Mouse (Mus musculus) stomach, embryonic 14.5 days (tissue): ENCODE measurements around the gene Pex19. TPM values are rescaled to one million over a fixed set of nuclear protein-coding genes. Genes with fewer than 3 reads are reported as not detected.

Experiments
- ATAC-seq: fragments of 200-750 bp; cut with Nextera tagmentation; 2 replicates; pipeline ENCODE4 v1.8.0; 2017; ENCODE audit warnings: low read depth, moderate TSS enrichment; ENCODE audit not compliant: insufficient number of reproducible peaks, insufficient read depth, low FRiP score
- H3K27ac ChIP-seq: fragments of 300-500 bp; sonication (generic); 2 replicates; pipeline ENCODE4 v1.5.1; 2014; ENCODE audit warnings: mild to moderate bottlenecking, low read length, moderate library complexity, mixed read lengths
- H3K27me3 ChIP-seq: fragments of 300-500 bp; sonication (generic); 2 replicates; pipeline ENCODE4 v1.6.1; 2014; ENCODE audit warnings: low read length, control low read depth, mixed read lengths; ENCODE audit not compliant: control insufficient read depth, insufficient read depth
- H3K36me3 ChIP-seq: fragments of 300-500 bp; sonication (generic); 2 replicates; pipeline ENCODE4 v1.6.1; 2014; ENCODE audit warnings: mild to moderate bottlenecking, control low read depth, low read length, moderate library complexity, mixed read lengths; ENCODE audit not compliant: control insufficient read depth, insufficient read depth
- H3K4me1 ChIP-seq: fragments of 300-500 bp; sonication (generic); 2 replicates; pipeline ENCODE4 v1.6.1; 2014; ENCODE audit warnings: low read length, control low read depth, mixed read lengths; ENCODE audit not compliant: control insufficient read depth, insufficient read depth
- H3K4me2 ChIP-seq: fragments of 300-500 bp; sonication (generic); replicated peaks from 2 replicates; pipeline ENCODE4 v1.6.1; 2014; ENCODE audit warnings: low read depth, low read length, control low read depth
- H3K4me3 ChIP-seq: fragments of 300-500 bp; sonication (generic); 2 replicates; pipeline ENCODE4 v1.5.1; 2014; ENCODE audit warnings: low read depth, low read length, control low read depth
- H3K9ac ChIP-seq: fragments of 300-500 bp; sonication (generic); replicated peaks from 2 replicates; pipeline ENCODE4 v1.6.1; 2014; ENCODE audit warnings: low read depth, mild to moderate bottlenecking, control low read depth, low read length, moderate library complexity, mixed read lengths
- H3K9me3 ChIP-seq: fragments of 300-500 bp; sonication (generic); 2 replicates; pipeline ENCODE4 v1.6.1; 2016; ENCODE audit warnings: low read depth, low read length, control low read depth; ENCODE audit not compliant: control insufficient read depth
- WGBS: fragments of 180-500 bp; shearing (Covaris S2); extraction: QIAGEN DNeasy Blood & Tissue Kit; methylation state at CpG from one replicate; pipeline ENCODE4 v1.1.7; 2014; 5-methylcytosine and 5-hydroxymethylcytosine counted together
- polyA plus RNA-seq: library from polyadenylated mRNA; unstranded; fragments of >200 nt; fragmentation: Nextera tagmentation; extraction: Ambion mirVana; gene quantifications from 2 replicates; pipeline ENCODE4 v1.2.1, GENCODE M21; 2014

Gene Pex19
- 125 and 135 TPM in 2 replicates for polyA plus RNA-seq

DNA sequence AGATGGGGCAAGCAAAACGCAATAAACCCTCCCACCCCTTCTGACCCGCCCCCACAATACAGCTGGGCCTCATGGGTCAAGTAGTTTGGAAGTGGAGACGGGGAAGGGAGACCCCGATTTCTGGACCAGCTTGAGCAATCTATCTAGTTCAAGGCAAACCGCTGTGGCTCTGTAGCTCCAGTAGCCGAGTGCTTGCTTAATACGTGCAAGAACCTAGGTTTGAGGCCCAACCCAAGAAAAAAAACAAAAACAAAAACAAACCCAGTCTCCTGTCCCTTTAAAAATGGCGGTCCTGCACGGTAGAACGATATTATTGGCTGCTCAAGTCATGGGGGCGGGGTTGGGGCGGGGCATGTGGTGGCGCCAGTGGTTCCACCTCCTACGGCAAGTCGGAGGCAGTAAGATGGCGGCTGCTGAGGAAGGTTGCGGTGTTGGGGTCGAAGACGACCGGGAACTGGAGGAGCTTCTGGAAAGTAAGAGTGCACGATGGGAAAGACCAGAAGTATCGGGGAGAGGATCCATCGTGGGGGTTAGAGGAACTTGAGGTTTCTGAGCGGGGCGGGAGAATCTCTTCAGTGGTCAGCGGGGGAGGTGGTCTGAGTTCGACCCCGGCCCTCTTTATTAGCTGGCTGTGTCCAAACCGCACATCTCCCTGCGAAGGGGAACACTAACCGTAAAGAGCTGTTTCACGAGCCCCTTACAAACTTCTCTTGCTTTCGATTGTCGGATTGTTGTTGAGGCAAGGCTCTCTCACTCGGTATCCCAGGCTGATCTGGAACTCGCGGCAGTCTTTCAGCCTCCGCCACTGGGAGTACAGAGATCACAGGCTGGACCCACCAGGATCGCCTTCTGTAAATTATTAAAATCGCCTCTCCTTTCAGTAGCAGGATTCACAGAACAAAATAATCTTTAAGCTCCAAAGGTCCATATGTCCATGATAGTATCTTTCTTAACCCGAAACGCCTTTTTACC, at the start of gene Pex19:
TSS of gene Pex19 (plus strand) at position 380 of the 972 bp plus-strand sequence.
- 1% methylated on average over 42 of the region's 42 CpGs for WGBS

DNA sequence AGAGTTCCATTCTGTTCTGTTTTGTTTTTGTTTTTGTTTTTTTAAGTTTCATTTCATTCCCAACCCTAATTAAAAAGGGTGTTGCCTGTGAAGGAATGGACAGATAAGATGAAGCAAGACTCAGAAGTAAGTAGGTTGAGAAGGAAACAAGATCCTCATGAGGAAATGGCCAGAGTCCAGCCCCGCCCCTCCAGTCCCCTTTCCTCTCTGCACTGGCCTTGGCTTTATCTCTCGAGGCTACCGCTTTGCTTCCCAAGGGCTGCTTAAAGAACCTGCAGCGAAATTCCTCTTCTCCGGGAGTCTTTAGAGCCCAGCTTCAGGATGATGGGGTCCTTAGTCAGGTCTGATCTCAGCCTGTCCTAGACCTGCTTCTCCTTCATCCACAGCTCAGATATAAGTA, 48.6 kb upstream of the Pex19 start:
- no peak overlapping the region for H3K9ac ChIP-seq
- H3K9me3 ChIP-seq, result no peaks in the 10 kb centered on the region
- no peak overlapping the region for H3K4me3 ChIP-seq
- H3K27ac ChIP-seq, result no peak overlapping the region
- no peaks in the 10 kb centered on the region for H3K27me3 ChIP-seq
- no peak for ATAC-seq
- H3K4me2 ChIP-seq, result no peak overlapping the region
- 71% methylated on average over 5 of the region's 5 CpGs for WGBS
- H3K36me3 ChIP-seq, result peaks cover 47% of the 10 kb centered on the region
- peaks cover 5% of the 10 kb centered on the region; the same call in 1 of the 2 replicates for H3K4me1 ChIP-seq

More for the DNA sequence above, at the start of gene Pex19:
- peaks cover 5% of the 10 kb centered on the region for H3K4me1 ChIP-seq
- H3K36me3 ChIP-seq, result peaks cover 34% of the 10 kb centered on the region
- H3K27me3 ChIP-seq, result no peaks in the 10 kb centered on the region
- peak within 1 kb of the TSS; percentile 76 for H3K4me2 ChIP-seq
- peak within 1 kb of the TSS; percentile 67 for H3K9ac ChIP-seq
- H3K9me3 ChIP-seq, result no peaks in the 10 kb centered on the region
- H3K27ac ChIP-seq, result no peak within 1 kb of the TSS
- H3K4me3 ChIP-seq, result peak within 1 kb of the TSS; percentile 89
- ATAC-seq, result peak; percentile 95

GRCm38 (mm10) chr1:172082101-172082898, 44.3 kb upstream of the Pex19 start, which contains the start of the genes Copa and Ncstn:
Gene Copa, plus strand, starts transcription at chr1:172082529.
Gene Ncstn, minus strand, starts transcription at chr1:172082795.
- Histone ChIP-seq H3K4me2 (peak within 1 kb of the TSS; percentile 42), H3K36me3 (peaks cover 24% of the 10 kb centered on the region), H3K27me3 (no peaks in the 10 kb centered on the region), H3K4me1 (peaks cover 17% of the 10 kb centered on the region; the same call in 1 of the 2 replicates), H3K9me3 (no peaks in the 10 kb centered on the region), H3K9ac (peak within 1 kb of the TSS; percentile 75), H3K4me3 (peak within 1 kb of the TSS; percentile 78), H3K27ac (peak within 1 kb of the TSS; percentile 71; the same call in 1 of the 2 replicates)
- ATAC-seq, result peak; percentile 98
- WGBS, result under 1% methylated on average over 40 of the region's 40 CpGs

- peak overlapping the region; percentile 71; the same call in 1 of the 2 replicates for H3K27ac ChIP-seq
- peaks cover 21% of the 10 kb centered on the region for H3K36me3 ChIP-seq
- 3% methylated on average over 24 of the region's 24 CpGs for WGBS
- H3K4me1 ChIP-seq, result peaks cover 17% of the 10 kb centered on the region; the same call in 1 of the 2 replicates
- H3K9me3 ChIP-seq, result no peaks in the 10 kb centered on the region
- peak overlapping the region; percentile 78 for H3K4me3 ChIP-seq
- no peaks in the 10 kb centered on the region for H3K27me3 ChIP-seq
- peak overlapping the region; percentile 42 for H3K4me2 ChIP-seq
- H3K9ac ChIP-seq, result peak overlapping the region; percentile 75
- ATAC-seq, result peak; percentile 47; the same call in 1 of the 2 replicates
Measured at GRCm38 (mm10) chr1:172082899-172083445, 43.6 kb upstream of the Pex19 start.

DNA sequence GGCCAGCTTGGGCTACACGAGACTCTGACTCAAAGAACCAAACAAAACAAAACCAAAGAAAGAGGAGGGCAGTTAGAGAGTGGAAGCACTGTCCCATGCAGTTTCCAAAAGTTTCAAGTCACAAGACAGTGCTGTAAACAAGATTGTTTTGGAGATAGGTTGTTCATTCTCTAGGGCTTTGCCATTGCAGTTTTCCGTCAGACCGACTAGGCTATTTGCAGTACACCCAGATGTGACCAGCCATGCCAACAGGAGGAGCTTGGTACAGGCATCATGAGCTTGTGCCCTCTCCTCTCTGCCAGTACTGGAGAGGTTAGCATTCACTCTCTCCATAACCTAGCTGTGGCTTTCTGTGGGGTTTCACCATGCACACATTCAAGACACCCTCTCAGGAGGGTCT, 33.0 kb upstream of the Pex19 start:
- peaks cover 86% of the 10 kb centered on the region for H3K36me3 ChIP-seq
- no peak overlapping the region for H3K27ac ChIP-seq
- H3K4me1 ChIP-seq, result no peaks in the 10 kb centered on the region
- no peak overlapping the region for H3K4me3 ChIP-seq
- no peaks in the 10 kb centered on the region for H3K9me3 ChIP-seq
- no peaks in the 10 kb centered on the region for H3K27me3 ChIP-seq
- no peak for ATAC-seq
- WGBS, result 85% methylated on average over 3 of the region's 3 CpGs
- no peak overlapping the region for H3K9ac ChIP-seq
- H3K4me2 ChIP-seq, result no peak overlapping the region

DNA sequence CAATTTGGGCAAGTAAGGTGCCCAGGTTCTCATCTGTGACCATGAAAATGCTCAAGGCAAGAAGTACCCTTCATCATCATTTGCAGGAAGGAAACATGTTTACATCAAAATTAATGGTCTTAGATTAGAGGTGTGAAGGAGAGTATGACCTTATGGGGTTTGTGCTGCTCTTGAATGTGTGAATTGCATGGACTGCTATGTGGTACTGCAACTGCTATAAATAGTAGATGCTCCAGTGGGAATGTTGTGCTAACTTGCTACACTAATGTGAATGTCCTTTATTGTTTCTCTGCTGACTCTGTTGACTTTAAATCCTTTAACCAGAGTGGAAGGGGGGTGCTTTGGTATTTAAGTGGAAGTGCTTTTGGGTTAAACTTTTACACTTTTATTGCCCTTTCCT, 32.3 kb upstream of the Pex19 start:
- Histone ChIP-seq H3K36me3 (peaks cover 82% of the 10 kb centered on the region), H3K4me3 (no peak overlapping the region), H3K27ac (no peak overlapping the region), H3K9ac (no peak overlapping the region), H3K27me3 (no peaks in the 10 kb centered on the region), H3K4me1 (no peaks in the 10 kb centered on the region), H3K9me3 (no peaks in the 10 kb centered on the region), H3K4me2 (no peak overlapping the region)
- ATAC-seq, result no peak

- Histone ChIP-seq H3K4me3 (no peak overlapping the region), H3K9ac (no peak overlapping the region), H3K4me2 (no peak overlapping the region), H3K36me3 (peaks cover 79% of the 10 kb centered on the region), H3K9me3 (no peaks in the 10 kb centered on the region), H3K4me1 (no peaks in the 10 kb centered on the region), H3K27ac (no peak overlapping the region), H3K27me3 (no peaks in the 10 kb centered on the region)
- 76% methylated on average over 6 of the region's 6 CpGs for WGBS
- no peak for ATAC-seq
Measured at GRCm38 (mm10) chr1:172095202-172095601, 31.4 kb upstream of the Pex19 start.
